Mouse (Mus musculus) heart, embryonic 14.5 days (tissue): ENCODE results near the gene Exoc4. TPM values are rescaled to one million over a fixed set of nuclear protein-coding genes. Genes with fewer than 3 reads are reported as not detected.

ENCODE experiments used
- ATAC-seq: fragments of 200-750 bp; cut with Nextera tagmentation; 2 replicates; pipeline ENCODE4 v1.8.0; 2017; ENCODE audit warnings: low read depth, moderate TSS enrichment; ENCODE audit not compliant: insufficient number of reproducible peaks, insufficient read depth, low FRiP score
- H3K27ac ChIP-seq, 2 experiments: fragments of 200-500 bp in 1 of 2; fragments of 300-500 bp in 1 of 2; sonication (generic) in 1 of 2; replicated peaks in 1 of 2; 2 replicates each; pipeline ENCODE4 v1.5.1; 2012 to 2014; ENCODE audit warnings: low read depth in 2 of 2, low read length in 2 of 2, control low read depth in 1 of 2, mild to moderate bottlenecking in 1 of 2, mixed read lengths in 1 of 2; ENCODE audit not compliant: control insufficient read depth in 1 of 2, insufficient read depth in 1 of 2
- H3K27me3 ChIP-seq: fragments of 300-500 bp; sonication (generic); 2 replicates; pipeline ENCODE4 v1.6.1; 2014; ENCODE audit warnings: mild to moderate bottlenecking, low read length, control low read depth; ENCODE audit not compliant: control insufficient read depth, insufficient read depth
- H3K36me3 ChIP-seq: fragments of 300-500 bp; sonication (generic); 2 replicates; pipeline ENCODE4 v1.6.1; 2014; ENCODE audit warnings: mild to moderate bottlenecking, control low read depth, low read length, mixed read lengths; ENCODE audit not compliant: control insufficient read depth, insufficient read depth
- H3K4me1 ChIP-seq, 2 experiments: fragments of 200-500 bp in 1 of 2; fragments of 300-500 bp in 1 of 2; sonication (generic) in 1 of 2; 2 replicates each; pipeline ENCODE4 v1.6.1; 2012 to 2014; ENCODE audit warnings: low read length in 2 of 2, control low read depth in 1 of 2, mixed read lengths in 1 of 2; ENCODE audit not compliant: control insufficient read depth in 2 of 2, insufficient read depth in 2 of 2
- H3K4me2 ChIP-seq: fragments of 300-500 bp; sonication (generic); 2 replicates; pipeline ENCODE4 v1.6.1; 2014; ENCODE audit warnings: mild to moderate bottlenecking, low read length
- H3K4me3 ChIP-seq, 2 experiments: fragments of 200-500 bp in 1 of 2; fragments of 300-500 bp in 1 of 2; sonication (generic) in 1 of 2; 2 replicates each; pipeline ENCODE4 v1.5.1; 2012 to 2014; ENCODE audit warnings: low read length in 2 of 2, mild to moderate bottlenecking in 2 of 2, control low read depth in 1 of 2, low read depth in 1 of 2, moderate library complexity in 1 of 2; ENCODE audit not compliant: control insufficient read depth in 1 of 2, insufficient read depth in 1 of 2
- H3K9ac ChIP-seq: fragments of 300-500 bp; sonication (generic); 2 replicates; pipeline ENCODE4 v1.6.1; 2014; ENCODE audit warnings: mild to moderate bottlenecking, low read length
- H3K9me3 ChIP-seq: fragments of 300-500 bp; sonication (generic); 2 replicates; pipeline ENCODE4 v1.6.1; 2016; ENCODE audit warnings: low read length, control low read depth; ENCODE audit not compliant: control insufficient read depth
- WGBS: fragments of 180-500 bp; shearing (Covaris S2); extraction: QIAGEN DNeasy Blood & Tissue Kit; methylation state at CpG from one replicate; pipeline ENCODE4 v1.1.7; 2014; 5-methylcytosine and 5-hydroxymethylcytosine counted together
- polyA plus RNA-seq: library from polyadenylated mRNA; unstranded; fragments of >200 nt; fragmentation: Nextera tagmentation; extraction: Ambion mirVana; gene quantifications from 2 replicates; pipeline ENCODE4 v1.2.1, GENCODE M21; 2014

Gene Exoc4
- polyA plus RNA-seq, 1 experiment from 2014 or later, result 26.0 TPM

DNA sequence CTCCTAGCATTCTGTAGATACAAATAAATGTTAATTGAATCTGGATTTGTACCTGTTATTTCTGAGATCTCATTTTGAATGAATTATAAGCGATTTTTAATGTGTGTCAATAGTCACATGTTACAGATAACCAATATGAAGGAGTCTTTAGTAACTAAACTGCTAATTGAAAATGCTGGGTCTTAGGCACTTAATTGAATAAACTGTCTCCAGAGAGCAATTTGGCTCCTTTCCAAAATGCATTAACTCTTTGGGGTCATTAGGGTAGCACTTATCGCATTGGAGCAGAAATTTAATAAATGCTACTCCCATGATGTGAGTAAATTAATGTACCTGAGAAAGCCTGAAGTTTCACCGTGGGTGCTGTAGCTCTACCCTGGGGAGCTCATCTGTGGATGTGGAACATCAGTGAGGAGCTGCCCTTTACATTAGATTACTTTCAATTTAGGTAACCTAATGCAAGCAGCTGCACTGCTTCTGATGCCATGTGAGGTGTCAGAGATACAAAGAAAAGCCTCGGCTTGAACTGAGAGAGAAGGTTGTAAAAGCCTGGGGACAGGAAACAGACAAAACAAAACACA lies 182.4 kb downstream of the Exoc4 start:
- ATAC-seq, result no peak
- H3K27ac ChIP-seq, result no peak overlapping the region
- no peaks in the 10 kb centered on the region for H3K9me3 ChIP-seq
- no peak overlapping the region for H3K9ac ChIP-seq
- 64% methylated on average over 4 of the region's 4 CpGs for WGBS
- H3K4me3 ChIP-seq, result no peak overlapping the region
- no peaks in the 10 kb centered on the region for H3K4me1 ChIP-seq
- no peaks in the 10 kb centered on the region for H3K27me3 ChIP-seq
- H3K36me3 ChIP-seq, result no peaks in the 10 kb centered on the region
- H3K4me2 ChIP-seq, result no peak overlapping the region

DNA sequence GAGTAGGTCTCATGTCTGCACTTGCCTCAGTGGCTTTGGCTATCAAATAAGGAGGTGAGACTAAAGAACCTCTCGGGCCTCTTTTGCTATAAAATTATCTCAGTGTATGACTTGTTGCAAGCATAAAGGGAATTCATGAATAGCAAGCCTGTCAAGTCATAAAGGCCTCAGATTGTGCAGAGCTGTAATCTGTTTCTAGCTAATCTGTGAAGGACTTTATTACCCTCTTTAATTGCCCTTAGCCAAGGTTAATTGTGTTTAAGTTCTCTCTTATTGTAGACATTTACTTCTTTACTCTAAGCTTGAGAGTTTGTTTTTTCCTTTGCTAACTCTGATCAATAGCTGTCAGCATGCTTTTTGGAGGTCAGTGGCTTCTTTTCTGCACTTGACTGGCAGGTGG lies 191.6 kb downstream of the Exoc4 start:
- no peaks in the 10 kb centered on the region for H3K9me3 ChIP-seq
- H3K36me3 ChIP-seq, result peaks cover 17% of the 10 kb centered on the region
- no peak overlapping the region for H3K27ac ChIP-seq
- 39% methylated on average over 1 of the region's 1 CpGs for WGBS
- peaks cover 0 to 2% of the 10 kb centered on the region in 2 experiments; a peak in 1 of 4 replicates for H3K4me1 ChIP-seq
- no peak overlapping the region for H3K9ac ChIP-seq
- no peak overlapping the region for H3K4me2 ChIP-seq
- no peak overlapping the region for H3K4me3 ChIP-seq
- no peak for ATAC-seq
- no peaks in the 10 kb centered on the region for H3K27me3 ChIP-seq

DNA sequence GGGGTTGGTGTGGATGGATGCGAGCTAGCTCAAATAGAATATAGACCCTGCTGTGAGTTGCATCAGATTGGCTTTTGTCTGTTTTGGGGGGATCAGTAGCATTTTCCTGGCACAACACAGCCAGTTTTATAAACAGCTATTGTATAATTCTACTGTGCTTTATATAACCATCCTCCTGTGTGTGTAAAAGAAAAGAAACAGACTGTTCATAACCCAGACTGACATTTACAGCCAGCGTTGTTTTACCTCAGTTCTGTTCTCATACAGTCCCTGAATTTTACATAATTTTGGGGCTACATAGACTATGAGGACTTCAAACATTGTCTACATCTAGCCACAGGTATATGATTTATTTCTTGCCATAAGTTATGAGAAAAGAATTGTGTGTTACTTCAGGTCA lies 204.9 kb downstream of the Exoc4 start:
- Histone ChIP-seq H3K9ac (no peak overlapping the region), H3K36me3 (no peaks in the 10 kb centered on the region), H3K4me2 (no peak overlapping the region), H3K4me1 (peaks cover 0 to 5% of the 10 kb centered on the region in 2 experiments; a peak in 1 of 4 replicates), H3K4me3 (no peak overlapping the region), H3K9me3 (no peaks in the 10 kb centered on the region), H3K27ac (no peak overlapping the region), H3K27me3 (no peaks in the 10 kb centered on the region)
- 94% methylated on average over 2 of the region's 2 CpGs for WGBS
- no peak for ATAC-seq

DNA sequence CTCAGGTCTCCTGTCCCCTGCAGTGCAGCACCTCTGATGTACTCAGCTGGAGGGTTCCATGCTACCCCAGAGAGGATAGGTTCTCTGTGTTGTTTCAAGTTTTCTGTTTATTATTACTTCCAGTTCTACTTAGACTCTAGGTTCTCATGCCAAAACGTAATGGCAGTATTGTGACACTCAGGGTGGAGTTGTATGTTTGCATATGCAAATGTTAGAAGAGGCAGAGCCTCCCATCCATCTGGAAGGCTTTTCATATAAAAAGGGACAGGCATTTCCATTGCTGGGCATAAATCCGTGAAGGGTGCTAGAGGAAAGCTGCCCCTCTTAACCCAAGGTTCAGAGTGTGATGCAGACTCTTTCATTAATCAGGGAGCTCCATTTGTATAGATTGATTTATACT lies 205.5 kb downstream of the Exoc4 start:
- no peaks in the 10 kb centered on the region for H3K27me3 ChIP-seq
- no peak overlapping the region for H3K4me2 ChIP-seq
- WGBS, result 70% methylated on average over 2 of the region's 2 CpGs
- no peaks in the 10 kb centered on the region for H3K36me3 ChIP-seq
- no peak for ATAC-seq
- no peak overlapping the region for H3K27ac ChIP-seq
- no peak overlapping the region for H3K4me3 ChIP-seq
- no peaks in the 10 kb centered on the region for H3K9me3 ChIP-seq
- peaks cover 0 to 5% of the 10 kb centered on the region in 2 experiments; a peak in 1 of 4 replicates for H3K4me1 ChIP-seq
- no peak overlapping the region for H3K9ac ChIP-seq

DNA sequence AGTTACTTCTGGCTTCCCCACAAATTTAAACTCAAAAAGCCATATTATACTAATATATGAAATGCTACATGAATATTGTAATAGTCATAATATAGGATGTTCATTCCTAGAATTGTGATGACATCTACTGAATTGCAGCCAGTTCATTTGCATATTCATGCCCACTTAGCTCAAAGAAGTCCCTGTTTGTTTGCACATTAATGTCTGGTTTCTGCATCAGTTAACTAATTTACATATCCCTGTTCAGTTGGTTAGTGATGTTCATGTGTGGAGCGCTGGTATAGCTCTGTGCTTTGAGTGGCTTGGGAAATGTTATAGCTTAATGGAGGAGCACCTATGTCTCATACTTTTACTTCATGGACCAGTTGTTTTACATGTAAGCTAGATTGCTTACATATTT lies 206.4 kb downstream of the Exoc4 start:
- no peaks in the 10 kb centered on the region for H3K36me3 ChIP-seq
- no peak overlapping the region for H3K4me3 ChIP-seq
- H3K9me3 ChIP-seq, result no peaks in the 10 kb centered on the region
- no peak for ATAC-seq
- H3K27me3 ChIP-seq, result no peaks in the 10 kb centered on the region
- no peak overlapping the region for H3K4me2 ChIP-seq
- WGBS, result 89% methylated on average over 1 of the region's 1 CpGs
- no peak overlapping the region for H3K9ac ChIP-seq
- peaks cover 0 to 5% of the 10 kb centered on the region in 2 experiments; a peak in 1 of 4 replicates for H3K4me1 ChIP-seq
- no peak overlapping the region for H3K27ac ChIP-seq

DNA sequence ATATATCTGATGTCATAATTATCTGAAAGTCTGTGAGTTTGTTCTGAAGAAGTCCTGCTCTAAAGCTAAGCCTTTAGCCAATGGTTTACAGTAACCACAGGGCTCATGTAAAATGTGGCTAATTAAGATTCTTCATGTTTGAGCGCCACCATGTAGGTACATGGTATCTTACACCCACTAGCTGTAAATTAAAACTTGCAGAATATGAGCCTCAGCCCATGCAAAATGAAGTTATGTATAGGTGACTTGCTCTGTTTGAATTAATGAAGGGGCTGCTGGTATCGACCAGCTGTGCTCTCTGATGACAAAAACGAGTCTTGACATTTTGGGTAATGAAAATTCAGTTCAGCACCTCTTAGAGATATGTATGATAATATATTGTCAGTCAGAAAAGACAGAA lies 216.0 kb downstream of the Exoc4 start:
- Histone ChIP-seq H3K9me3 (no peaks in the 10 kb centered on the region), H3K4me1 (no peaks in the 10 kb centered on the region), H3K27me3 (no peaks in the 10 kb centered on the region), H3K9ac (no peak overlapping the region), H3K27ac (no peak overlapping the region), H3K36me3 (no peaks in the 10 kb centered on the region), H3K4me3 (no peak overlapping the region), H3K4me2 (no peak overlapping the region)
- WGBS, result 89% methylated on average over 3 of the region's 3 CpGs
- ATAC-seq, result no peak

DNA sequence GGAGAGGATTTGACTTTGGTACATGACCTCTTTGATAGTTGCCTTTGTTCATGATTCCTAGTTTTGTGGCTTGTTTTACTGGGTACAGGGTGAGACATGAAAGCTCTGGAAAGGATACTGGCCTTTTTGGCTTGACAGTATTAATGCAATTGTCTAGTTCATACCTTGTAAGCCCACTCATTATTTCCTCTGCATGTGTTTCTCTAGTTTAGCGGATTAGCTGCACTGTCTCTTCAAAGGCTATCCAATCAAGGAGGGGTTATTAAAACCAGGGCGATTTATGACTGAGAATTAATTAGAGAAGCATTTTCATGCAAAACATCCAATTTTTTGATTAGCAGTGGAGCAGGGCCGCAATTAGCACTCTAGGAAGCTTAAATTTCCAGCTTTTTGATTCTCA lies 216.5 kb downstream of the Exoc4 start:
- no peak for ATAC-seq
- no peaks in the 10 kb centered on the region for H3K4me1 ChIP-seq
- WGBS, result 71% methylated on average over 3 of the region's 3 CpGs

DNA sequence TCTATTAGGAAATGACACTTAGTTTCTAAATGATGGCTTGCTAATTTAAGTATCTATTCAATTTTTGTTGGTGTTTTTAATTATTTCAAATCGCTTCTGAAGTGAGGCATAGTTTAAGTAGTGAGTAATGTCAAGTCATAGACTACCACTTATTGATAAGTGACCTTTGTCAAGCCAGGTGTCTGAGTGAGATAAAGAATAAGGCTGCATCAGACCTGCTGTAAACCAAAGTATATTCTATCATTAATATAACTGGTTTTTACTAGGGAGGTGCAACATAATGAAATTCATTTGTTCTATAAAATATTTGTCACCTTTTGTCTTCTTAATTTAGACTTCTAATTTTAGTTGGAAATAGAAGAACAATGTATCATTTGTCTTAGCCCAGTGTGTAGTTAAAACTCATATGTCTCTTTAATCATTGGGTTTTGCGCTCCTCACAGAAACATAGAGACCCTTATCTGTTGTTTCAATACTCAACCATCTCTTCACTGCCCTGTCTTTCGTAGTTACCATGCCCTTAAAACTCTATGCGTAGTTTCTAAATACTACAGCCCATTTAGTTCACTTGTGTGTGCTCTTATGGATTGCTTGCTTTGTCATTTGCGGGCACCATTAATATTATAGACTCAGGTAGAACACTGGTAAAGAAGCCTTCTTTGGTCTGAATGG lies 217.4 kb downstream of the Exoc4 start:
- Histone ChIP-seq H3K36me3 (no peaks in the 10 kb centered on the region), H3K9ac (no peak overlapping the region), H3K27ac (no peak overlapping the region), H3K27me3 (no peaks in the 10 kb centered on the region), H3K9me3 (no peaks in the 10 kb centered on the region), H3K4me3 (no peak overlapping the region), H3K4me1 (no peaks in the 10 kb centered on the region), H3K4me2 (no peak overlapping the region)
- 84% methylated on average over 5 of the region's 5 CpGs for WGBS
- ATAC-seq, result no peak

More for the DNA sequence above, 216.5 kb downstream of the Exoc4 start:
- Histone ChIP-seq H3K27me3 (no peaks in the 10 kb centered on the region), H3K36me3 (no peaks in the 10 kb centered on the region), H3K4me3 (no peak overlapping the region), H3K27ac (no peak overlapping the region), H3K4me2 (no peak overlapping the region), H3K9ac (no peak overlapping the region), H3K9me3 (no peaks in the 10 kb centered on the region)
